Mouse (Mus musculus) spleen, adult 2 months (tissue): ENCODE measurements around the gene Ptpa.

Experiments
- CTCF ChIP-seq: fragments of 200-500 bp; IDR thresholded peaks from 2 replicates; pipeline ENCODE4 v1.5.1; 2011; ENCODE audit warnings: mild to moderate bottlenecking, inconsistent platforms; ENCODE audit not compliant: insufficient read depth, insufficient read length, insufficient replicate concordance; ENCODE audit errors: extremely low read depth
- POLR2A ChIP-seq: fragments of 200-500 bp; IDR thresholded peaks from 2 replicates; pipeline ENCODE4 v1.6.1; 2011; ENCODE audit warnings: low read depth, low read length, inconsistent platforms

- TF ChIP-seq CTCF (no peak), POLR2A (no peak)
Measured at GRCm38 (mm10) chr2:30386913-30387312, 28.9 kb upstream of the Ptpa start.
